ENCODE assay signal across 9 mouse cellular contexts in the genomic region with DNA sequence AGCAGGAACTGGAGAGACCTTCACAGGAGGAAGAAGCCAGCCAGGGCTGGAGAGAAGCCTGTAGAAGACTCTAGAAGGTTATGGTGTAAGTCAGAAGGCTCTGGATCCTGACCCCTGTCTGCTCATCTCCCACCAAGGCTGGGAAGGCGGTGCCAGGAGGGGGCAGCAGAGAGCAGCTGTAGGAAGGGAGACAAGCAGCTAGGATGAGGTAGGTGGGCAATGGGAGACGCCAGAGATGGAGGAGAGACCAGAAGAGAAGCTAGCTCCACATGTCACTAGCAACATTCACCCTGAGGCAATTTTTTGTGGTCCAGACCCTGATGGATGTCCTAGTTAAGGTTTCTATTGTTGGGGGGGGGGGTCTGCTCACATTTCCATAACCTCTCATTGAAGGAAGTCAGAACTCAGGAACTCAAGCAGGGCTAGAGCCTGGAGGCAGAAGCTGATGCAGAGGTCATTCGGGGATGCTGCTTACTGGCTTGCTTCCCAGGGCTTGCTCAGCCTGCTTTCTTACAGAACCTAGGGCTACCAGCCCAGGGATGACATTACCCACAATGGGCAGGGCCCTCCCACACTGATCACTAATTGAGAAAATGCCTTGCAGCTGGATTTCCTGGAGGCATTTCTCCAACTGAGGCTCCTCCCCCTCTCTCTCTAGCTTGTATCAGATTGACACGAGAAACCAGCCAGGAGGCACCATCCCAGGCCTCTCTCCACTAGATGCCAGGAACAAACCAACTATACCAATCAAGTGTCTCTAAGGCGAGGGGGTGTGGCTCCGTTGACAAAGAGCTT.
DNase-seq lines count a peak whose midpoint lies in the region; ATAC-seq lines count a peak whose summit lies in the region.
"Had no signal": no experiment of that assay in that cellular context is flagged by ENCODE, and none has a peak within 500 bp of the region (broad histone marks: within the 10 kb centered on the region; RNA-seq: fewer than 3 reads in every experiment).

No protein-coding gene starts in this region.

- H3K9me3 ChIP-seq in forebrain, embryonic 16.5 days (ENCODE audit: control insufficient read depth, low read length), result no peaks in the 10 kb centered on the region
- H3K9me3 ChIP-seq in liver, embryonic 13.5 days (replicated peaks), result no peaks in the 10 kb centered on the region

- H3K27me3 ChIP-seq in forebrain, embryonic 16.5 days (replicated peaks; ENCODE audit: control insufficient read depth, insufficient read depth, low read length), result no peaks in the 10 kb centered on the region
- no peaks in the 10 kb centered on the region for H3K27me3 ChIP-seq in liver, embryonic 13.5 days

- H3K4me1 ChIP-seq in forebrain, embryonic 16.5 days (replicated peaks; ENCODE audit: control insufficient read depth, insufficient read depth, low read length), result peaks cover 7% of the 10 kb centered on the region; the same call in 1 of the 2 replicates
- no peaks in the 10 kb centered on the region for H3K4me1 ChIP-seq in liver, embryonic 13.5 days (replicated peaks)

- no peak overlapping the region for H3K9ac ChIP-seq in forebrain, embryonic 16.5 days (replicated peaks; ENCODE audit: low read depth, low read length)
- no peak overlapping the region for H3K9ac ChIP-seq in liver, embryonic 13.5 days

- peak; percentile 62 for ATAC-seq in forebrain, embryonic 16.5 days
- ATAC-seq in liver, embryonic 13.5 days (ENCODE audit: low read depth), result no peak

- no peak overlapping the region for H3K27ac ChIP-seq in forebrain, embryonic 16.5 days (ENCODE audit: low read length)
- H3K27ac ChIP-seq in liver, embryonic 13.5 days, result no peak overlapping the region

- peak; percentile 65 to 80 for DNase-seq in left cerebral cortex, adult 18-20 months (ENCODE audit: low spot score in 2 of 2)
- no peak for DNase-seq in left cerebral cortex, adult 11 months (ENCODE audit: low spot score)
- DNase-seq in cerebellum, adult 11 months, result peak; percentile 58
- peak; percentile 50 for DNase-seq in kidney, adult 9 months
- DNase-seq in liver, embryonic 13.5 days, result peak; percentile 22
- DNase-seq in retina, embryonic 14.5 days (ENCODE audit: low spot score), result peak; percentile 87
- peak; percentile 91 for DNase-seq in thymus, postnatal 14 days

- H3K36me3 ChIP-seq in forebrain, embryonic 16.5 days (ENCODE audit: control insufficient read depth, insufficient read depth), result no peaks in the 10 kb centered on the region
- H3K36me3 ChIP-seq in liver, embryonic 13.5 days, result no peaks in the 10 kb centered on the region

- WGBS in forebrain, embryonic 16.5 days, result 41% methylated on average over 6 of the region's 6 CpGs
- 34% methylated on average over 6 of the region's 6 CpGs for WGBS in liver, embryonic 13.5 days (ENCODE audit: insufficient replicate concordance)

- H3K4me2 ChIP-seq in forebrain, embryonic 16.5 days (ENCODE audit: low read length), result no peak overlapping the region
- H3K4me2 ChIP-seq in liver, embryonic 13.5 days, result no peak overlapping the region

- H3K4me3 ChIP-seq in forebrain, embryonic 16.5 days (replicated peaks; ENCODE audit: low read length), result no peak overlapping the region
- H3K4me3 ChIP-seq in liver, embryonic 13.5 days (replicated peaks), result no peak overlapping the region
- H3K4me3 ChIP-seq: myocyte had no signal
